Mouse (Mus musculus) heart, embryonic 14.5 days (tissue): ENCODE results near the gene Rsu1. TPM values are rescaled to one million over a fixed set of nuclear protein-coding genes. Genes with fewer than 3 reads are reported as not detected.

Source experiments
- ATAC-seq: fragments of 200-750 bp; cut with Nextera tagmentation; 2 replicates; pipeline ENCODE4 v1.8.0; 2017; ENCODE audit warnings: low read depth, moderate TSS enrichment; ENCODE audit not compliant: insufficient number of reproducible peaks, insufficient read depth, low FRiP score
- H3K27ac ChIP-seq, 2 experiments: fragments of 200-500 bp in 1 of 2; fragments of 300-500 bp in 1 of 2; sonication (generic) in 1 of 2; replicated peaks in 1 of 2; 2 replicates each; pipeline ENCODE4 v1.5.1; 2012 to 2014; ENCODE audit warnings: low read depth in 2 of 2, low read length in 2 of 2, control low read depth in 1 of 2, mild to moderate bottlenecking in 1 of 2, mixed read lengths in 1 of 2; ENCODE audit not compliant: control insufficient read depth in 1 of 2, insufficient read depth in 1 of 2
- H3K27me3 ChIP-seq: fragments of 300-500 bp; sonication (generic); 2 replicates; pipeline ENCODE4 v1.6.1; 2014; ENCODE audit warnings: mild to moderate bottlenecking, low read length, control low read depth; ENCODE audit not compliant: control insufficient read depth, insufficient read depth
- H3K36me3 ChIP-seq: fragments of 300-500 bp; sonication (generic); 2 replicates; pipeline ENCODE4 v1.6.1; 2014; ENCODE audit warnings: mild to moderate bottlenecking, control low read depth, low read length, mixed read lengths; ENCODE audit not compliant: control insufficient read depth, insufficient read depth
- H3K4me1 ChIP-seq, 2 experiments: fragments of 200-500 bp in 1 of 2; fragments of 300-500 bp in 1 of 2; sonication (generic) in 1 of 2; 2 replicates each; pipeline ENCODE4 v1.6.1; 2012 to 2014; ENCODE audit warnings: low read length in 2 of 2, control low read depth in 1 of 2, mixed read lengths in 1 of 2; ENCODE audit not compliant: control insufficient read depth in 2 of 2, insufficient read depth in 2 of 2
- H3K4me2 ChIP-seq: fragments of 300-500 bp; sonication (generic); 2 replicates; pipeline ENCODE4 v1.6.1; 2014; ENCODE audit warnings: mild to moderate bottlenecking, low read length
- H3K4me3 ChIP-seq, 2 experiments: fragments of 200-500 bp in 1 of 2; fragments of 300-500 bp in 1 of 2; sonication (generic) in 1 of 2; 2 replicates each; pipeline ENCODE4 v1.5.1; 2012 to 2014; ENCODE audit warnings: low read length in 2 of 2, mild to moderate bottlenecking in 2 of 2, control low read depth in 1 of 2, low read depth in 1 of 2, moderate library complexity in 1 of 2; ENCODE audit not compliant: control insufficient read depth in 1 of 2, insufficient read depth in 1 of 2
- H3K9ac ChIP-seq: fragments of 300-500 bp; sonication (generic); 2 replicates; pipeline ENCODE4 v1.6.1; 2014; ENCODE audit warnings: mild to moderate bottlenecking, low read length
- H3K9me3 ChIP-seq: fragments of 300-500 bp; sonication (generic); 2 replicates; pipeline ENCODE4 v1.6.1; 2016; ENCODE audit warnings: low read length, control low read depth; ENCODE audit not compliant: control insufficient read depth
- WGBS: fragments of 180-500 bp; shearing (Covaris S2); extraction: QIAGEN DNeasy Blood & Tissue Kit; methylation state at CpG from one replicate; pipeline ENCODE4 v1.1.7; 2014; 5-methylcytosine and 5-hydroxymethylcytosine counted together
- polyA plus RNA-seq: library from polyadenylated mRNA; unstranded; fragments of >200 nt; fragmentation: Nextera tagmentation; extraction: Ambion mirVana; gene quantifications from 2 replicates; pipeline ENCODE4 v1.2.1, GENCODE M21; 2014

Rsu1 gene
- polyA plus RNA-seq, 1 experiment from 2014 or later = 147 TPM

- Histone ChIP-seq H3K27me3 (no peaks in the 10 kb centered on the region), H3K4me3 (no peak overlapping the region), H3K27ac (no peak overlapping the region), H3K36me3 (peaks cover 7% of the 10 kb centered on the region; the same call in 1 of the 2 replicates), H3K9me3 (no peaks in the 10 kb centered on the region), H3K4me2 (no peak overlapping the region), H3K4me1 (no peaks in the 10 kb centered on the region), H3K9ac (no peak overlapping the region)
- no peak for ATAC-seq
- 43% methylated on average over 5 of the region's 5 CpGs for WGBS
Measured at GRCm38 (mm10) chr2:13168743-13169142, 102.5 kb downstream of the Rsu1 start.

GRCm38 (mm10) chr2:13161717-13162116 is 109.5 kb downstream of the Rsu1 start:
- Histone ChIP-seq H3K4me1 (no peaks in the 10 kb centered on the region), H3K9ac (no peak overlapping the region), H3K4me3 (no peak overlapping the region), H3K9me3 (no peaks in the 10 kb centered on the region), H3K27me3 (no peaks in the 10 kb centered on the region), H3K4me2 (no peak overlapping the region), H3K27ac (no peak overlapping the region), H3K36me3 (peaks cover 8% of the 10 kb centered on the region)
- no peak for ATAC-seq
- 80% methylated on average over 2 of the region's 2 CpGs for WGBS

- Histone ChIP-seq H3K27me3 (no peaks in the 10 kb centered on the region), H3K9me3 (no peaks in the 10 kb centered on the region), H3K4me3 (no peak overlapping the region), H3K27ac (no peak overlapping the region), H3K36me3 (no peaks in the 10 kb centered on the region), H3K9ac (no peak overlapping the region), H3K4me2 (no peak overlapping the region), H3K4me1 (peaks cover 0 to 4% of the 10 kb centered on the region in 2 experiments; a peak in 1 of 4 replicates)
- no peak for ATAC-seq
- WGBS = 89% methylated on average over 6 of the region's 6 CpGs
Measured at GRCm38 (mm10) chr2:13145245-13145644, 126.0 kb downstream of the Rsu1 start.

- H3K4me3 ChIP-seq = no peak overlapping the region
- peaks cover 0 to under 1% of the 10 kb centered on the region in 2 experiments; a peak in 1 of 4 replicates for H3K4me1 ChIP-seq
- no peak overlapping the region for H3K27ac ChIP-seq
- H3K27me3 ChIP-seq = no peaks in the 10 kb centered on the region
- H3K4me2 ChIP-seq = no peak overlapping the region
- ATAC-seq = no peak
- H3K9me3 ChIP-seq = no peaks in the 10 kb centered on the region
- no peaks in the 10 kb centered on the region for H3K36me3 ChIP-seq
- H3K9ac ChIP-seq = no peak overlapping the region
- WGBS = 87% methylated on average over 2 of the region's 2 CpGs
Measured at GRCm38 (mm10) chr2:13134890-13135289, 136.3 kb downstream of the Rsu1 start.

GRCm38 (mm10) chr2:13132841-13133240 is 138.4 kb downstream of the Rsu1 start:
- no peak overlapping the region for H3K4me2 ChIP-seq
- H3K36me3 ChIP-seq = no peaks in the 10 kb centered on the region
- H3K4me3 ChIP-seq = no peak overlapping the region
- H3K27me3 ChIP-seq = no peaks in the 10 kb centered on the region
- H3K27ac ChIP-seq = no peak overlapping the region
- no peaks in the 10 kb centered on the region for H3K4me1 ChIP-seq
- H3K9ac ChIP-seq = no peak overlapping the region
- WGBS = 88% methylated on average over 8 of the region's 8 CpGs
- no peaks in the 10 kb centered on the region for H3K9me3 ChIP-seq
- no peak for ATAC-seq

GRCm38 (mm10) chr2:13132406-13132805 is 138.8 kb downstream of the Rsu1 start:
- ATAC-seq = no peak
- Histone ChIP-seq H3K9ac (no peak overlapping the region), H3K36me3 (no peaks in the 10 kb centered on the region), H3K4me3 (no peak overlapping the region), H3K27ac (no peak overlapping the region), H3K4me2 (no peak overlapping the region), H3K9me3 (no peaks in the 10 kb centered on the region), H3K27me3 (no peaks in the 10 kb centered on the region), H3K4me1 (no peaks in the 10 kb centered on the region)
- 79% methylated on average over 8 of the region's 8 CpGs for WGBS

- no peak overlapping the region for H3K27ac ChIP-seq
- WGBS = 78% methylated on average over 10 of the region's 10 CpGs
- no peaks in the 10 kb centered on the region for H3K4me1 ChIP-seq
- no peak for ATAC-seq
- H3K4me3 ChIP-seq = no peak overlapping the region
- no peaks in the 10 kb centered on the region for H3K27me3 ChIP-seq
- no peaks in the 10 kb centered on the region for H3K36me3 ChIP-seq
- no peak overlapping the region for H3K9ac ChIP-seq
- no peak overlapping the region for H3K4me2 ChIP-seq
- H3K9me3 ChIP-seq = no peaks in the 10 kb centered on the region
Measured at GRCm38 (mm10) chr2:13129859-13130258, 141.4 kb downstream of the Rsu1 start.

GRCm38 (mm10) chr2:13129337-13129736 is 141.9 kb downstream of the Rsu1 start:
- Histone ChIP-seq H3K36me3 (no peaks in the 10 kb centered on the region), H3K4me3 (no peak overlapping the region), H3K9ac (no peak overlapping the region), H3K27me3 (no peaks in the 10 kb centered on the region), H3K27ac (no peak overlapping the region), H3K9me3 (no peaks in the 10 kb centered on the region), H3K4me1 (no peaks in the 10 kb centered on the region), H3K4me2 (no peak overlapping the region)
- 79% methylated on average over 10 of the region's 10 CpGs for WGBS
- ATAC-seq = no peak
